Mouse (Mus musculus) G1E-ER4 (cell line): ENCODE data around the gene Sptan1. TPM values are rescaled to one million over a fixed set of nuclear protein-coding genes. Genes with fewer than 3 reads are reported as not detected.

Experiments
- GATA1 ChIP-seq: IDR thresholded peaks from one replicate; pipeline ENCODE4 v1.8.0; 2012; ENCODE audit warnings: low read length, inconsistent platforms
- polyA plus RNA-seq: library from polyadenylated mRNA; stranded (reverse); fragments of >175 nt; gene quantifications from 2 replicates; pipeline ENCODE4 v1.2.3, GENCODE M21; 2012

The Sptan1 gene
- polyA plus RNA-seq, 1 experiment = 4.7 TPM

DNA sequence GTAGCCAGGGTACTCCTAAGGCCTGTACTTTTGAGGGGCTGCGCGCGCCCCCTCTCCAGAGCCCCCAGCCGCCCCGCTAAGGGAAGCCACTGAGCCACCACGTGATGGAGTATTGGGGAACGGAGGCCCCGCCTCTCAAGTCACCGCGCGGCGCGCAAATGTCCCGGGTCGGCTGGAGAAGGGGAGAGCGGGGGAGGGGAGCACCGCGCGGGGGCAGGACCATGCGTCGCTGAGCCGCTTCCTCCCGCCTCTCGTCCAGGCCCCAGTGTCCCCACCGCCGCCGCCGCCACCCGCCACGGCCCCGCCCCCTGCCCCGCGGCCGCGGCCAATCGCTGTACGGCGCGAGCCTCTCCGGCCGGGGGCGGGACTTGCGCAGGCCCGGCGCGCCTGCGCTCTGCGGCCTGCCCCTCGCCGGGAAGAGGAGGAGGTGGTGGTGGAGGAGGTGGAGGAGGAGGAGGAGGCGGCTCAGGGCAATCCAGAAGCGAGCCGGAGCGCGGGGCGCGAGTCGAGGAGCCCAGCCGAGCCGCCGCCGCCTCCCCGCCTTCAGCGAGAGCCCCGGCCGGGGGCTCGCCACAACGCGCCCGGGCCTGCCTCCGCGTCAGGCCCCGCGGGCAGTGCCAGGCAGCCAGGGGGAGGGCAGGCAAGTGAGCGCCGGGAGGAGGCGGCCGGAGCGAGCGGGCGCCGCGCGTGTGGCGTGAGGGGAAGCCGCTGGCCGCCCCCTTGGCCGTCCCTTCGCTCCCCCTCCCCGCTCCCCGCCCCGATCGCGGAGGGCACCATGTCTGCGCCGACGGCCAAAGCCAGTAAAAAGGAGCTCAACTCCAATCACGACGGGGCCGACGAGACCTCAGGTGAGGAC, 100.9 kb downstream of the Sptan1 start:
- TF ChIP-seq GATA1 = no peak

- TF ChIP-seq GATA1 = no peak
Measured at GRCm38 (mm10) chr2:30067031-30067888, 101.9 kb downstream of the Sptan1 start.

DNA sequence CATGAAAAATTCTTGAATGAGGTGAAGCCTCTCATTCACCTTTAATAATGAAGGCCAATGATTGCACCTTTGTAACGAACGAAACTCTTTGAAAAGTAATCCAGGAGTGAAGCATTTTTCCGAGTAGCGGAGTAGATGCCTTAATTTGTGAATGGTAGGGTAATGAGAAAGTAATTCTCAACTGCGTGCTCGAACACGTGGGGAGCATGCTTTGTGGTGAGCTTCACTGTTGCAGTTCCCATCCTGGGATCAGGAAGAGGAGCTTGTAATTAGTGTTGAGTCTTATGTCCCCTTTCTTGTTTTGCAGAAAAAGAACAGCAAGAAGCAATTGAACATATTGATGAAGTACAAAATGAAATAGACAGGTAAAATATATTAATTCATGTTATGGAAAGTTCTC, 102.6 kb downstream of the Sptan1 start:
- no peak for TF ChIP-seq GATA1

DNA sequence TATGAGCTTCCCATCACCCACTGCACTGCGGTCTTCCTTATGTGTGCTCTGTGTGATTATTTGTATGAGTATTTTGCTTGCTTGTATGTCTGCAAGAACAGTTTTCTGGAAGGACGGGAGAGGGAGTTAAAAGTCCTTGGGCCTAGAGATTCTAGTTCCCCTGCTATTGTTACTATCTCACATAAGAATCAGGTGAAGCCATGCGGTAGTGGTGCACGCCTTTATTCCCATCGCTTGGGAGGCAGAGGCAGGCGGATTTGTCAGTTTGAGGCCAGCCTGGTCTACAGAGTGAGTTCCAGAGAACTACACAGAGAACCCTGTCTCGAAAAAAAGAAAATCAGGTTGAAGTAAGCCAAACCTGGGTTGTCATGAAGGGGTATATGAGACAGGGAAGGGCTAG, 107.5 kb downstream of the Sptan1 start:
- TF ChIP-seq GATA1 = no peak

GRCm38 (mm10) chr2:30073285-30073684, 107.9 kb downstream of the Sptan1 start:
- TF ChIP-seq GATA1 = no peak

GRCm38 (mm10) chr2:30075625-30076024, 110.3 kb downstream of the Sptan1 start:
- no peak for TF ChIP-seq GATA1

DNA sequence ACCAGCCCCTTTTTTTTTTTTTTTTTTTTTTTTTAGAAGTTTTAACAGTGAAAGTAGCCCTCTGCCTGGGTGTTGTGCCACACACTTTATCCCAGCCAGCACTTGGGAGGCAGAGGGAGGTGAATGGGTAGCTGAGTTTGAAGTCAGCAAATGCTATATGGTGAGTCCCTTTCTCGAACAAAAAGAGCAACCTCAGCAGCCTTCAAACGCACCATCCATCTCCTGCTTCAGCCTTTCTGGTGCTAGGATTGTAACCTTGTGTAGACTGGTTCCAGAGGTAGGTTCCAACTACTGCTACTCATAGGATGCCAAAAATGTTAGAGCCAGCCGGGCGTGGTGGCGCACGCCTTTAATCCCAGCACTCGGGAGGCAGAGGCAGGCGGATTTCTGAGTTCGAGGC, 111.1 kb downstream of the Sptan1 start:
- TF ChIP-seq GATA1 = no peak

- no peak for TF ChIP-seq GATA1
Measured at GRCm38 (mm10) chr2:30076959-30077358, 111.6 kb downstream of the Sptan1 start.

- TF ChIP-seq GATA1 = no peak
Measured at GRCm38 (mm10) chr2:30077502-30078348, 112.4 kb downstream of the Sptan1 start, which contains the start of gene Pkn3. Gene Pkn3 (plus strand): TSS chr2:30077684.

DNA sequence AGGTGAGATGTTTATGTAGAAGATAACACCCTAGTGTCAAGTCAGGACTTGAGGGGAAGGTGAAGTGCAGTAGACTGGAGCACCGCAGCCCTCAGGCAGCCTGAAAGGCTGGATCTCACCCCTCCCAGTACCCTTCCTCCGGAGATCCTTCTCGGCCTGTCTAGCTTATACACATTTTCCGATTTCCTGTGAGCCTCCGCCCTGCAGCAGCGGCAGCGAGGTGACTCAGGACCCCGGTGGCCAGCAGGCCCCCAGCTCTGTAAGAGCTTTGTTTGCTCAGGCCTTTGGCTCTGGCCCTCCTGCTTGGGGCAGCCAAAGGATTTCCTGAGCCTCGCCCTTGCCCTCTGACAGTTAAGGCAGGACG, 113.0 kb downstream of the Sptan1 start:
- no peak for TF ChIP-seq GATA1

DNA sequence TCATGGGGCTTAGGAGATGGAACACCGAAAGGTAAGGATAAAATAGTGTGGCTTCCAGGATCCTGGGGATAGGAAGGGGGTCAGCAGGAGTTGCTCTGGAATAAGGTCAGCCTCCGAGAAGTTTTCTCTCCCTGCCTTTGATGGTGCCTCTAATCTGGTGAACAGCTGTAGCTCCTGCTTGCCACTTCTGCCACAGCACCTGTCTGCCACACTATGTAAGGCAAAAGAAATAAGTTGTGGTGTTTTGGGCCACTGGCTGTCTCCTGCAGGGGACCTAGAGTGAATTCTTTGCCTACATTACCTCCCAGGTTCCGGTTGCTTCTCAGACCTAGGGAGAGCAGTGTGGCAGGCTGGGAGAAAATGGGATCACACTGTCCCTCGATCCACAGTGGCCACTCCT, 113.4 kb downstream of the Sptan1 start:
- no peak for TF ChIP-seq GATA1

- no peak for TF ChIP-seq GATA1
Measured at GRCm38 (mm10) chr2:30080181-30080800, 114.9 kb downstream of the Sptan1 start.

Other genes starting within 250 kb of the Sptan1 start
- gene Gm13420, start 213.9 kb upstream of the Sptan1 start, polyA plus RNA-seq = not detected in 2 replicates
- gene Gm13547, start 206.2 kb upstream of the Sptan1 start, polyA plus RNA-seq = not detected in 2 replicates
- 173 and 218 TPM in 2 replicates for gene Coq4, start 178.1 kb upstream of the Sptan1 start, polyA plus RNA-seq
- 7.6 and 14.8 TPM in 2 replicates for gene Trub2, start 177.1 kb upstream of the Sptan1 start, polyA plus RNA-seq
- 8.8 and 10.6 TPM in 2 replicates for gene Slc27a4, start 162.9 kb upstream of the Sptan1 start, polyA plus RNA-seq
- gene Urm1, start 145.5 kb upstream of the Sptan1 start, polyA plus RNA-seq = 40.5 and 77.1 TPM in 2 replicates
- 22.5 and 33.9 TPM in 2 replicates for gene Cercam, start 96.4 kb upstream of the Sptan1 start, polyA plus RNA-seq
- gene Odf2, start 76.3 kb upstream of the Sptan1 start, polyA plus RNA-seq = 16.8 and 23.7 TPM in 2 replicates
- 62.7 and 85.8 TPM in 2 replicates for gene Gle1, start 30.1 kb upstream of the Sptan1 start, polyA plus RNA-seq
- 29.5 and 36.5 TPM in 2 replicates for gene Wdr34, start 83.3 kb downstream of the Sptan1 start, polyA plus RNA-seq
- gene Set, start 91.8 kb downstream of the Sptan1 start, polyA plus RNA-seq = 618 and 765 TPM in 2 replicates
- gene Pkn3, start 112.1 kb downstream of the Sptan1 start, polyA plus RNA-seq = 26.9 and 29.7 TPM in 2 replicates
- gene Zdhhc12, start 128.1 kb downstream of the Sptan1 start, polyA plus RNA-seq = 42.0 and 45.2 TPM in 2 replicates
- 11.1 and 18.6 TPM in 2 replicates for gene Zer1, start 159.0 kb downstream of the Sptan1 start, polyA plus RNA-seq
- gene Tbc1d13, start 168.2 kb downstream of the Sptan1 start, polyA plus RNA-seq = 26.0 and 27.7 TPM in 2 replicates
- gene Endog, start 205.9 kb downstream of the Sptan1 start, polyA plus RNA-seq = 53.8 and 67.9 TPM in 2 replicates
- 50.7 and 54.1 TPM in 2 replicates for gene Spout1, start 212.9 kb downstream of the Sptan1 start, polyA plus RNA-seq
- 4.8 and 16.9 TPM in 2 replicates for gene Kyat1, start 240.3 kb downstream of the Sptan1 start, polyA plus RNA-seq